Mouse (Mus musculus): ENCODE measurements at regions not wholly inside any gene's neighbourhood (a gene's known extent, or its start where the extent isn't known, plus 50 kb on each side); places are given as distances from the start of the nearest gene placed in this dataset.

DNA sequence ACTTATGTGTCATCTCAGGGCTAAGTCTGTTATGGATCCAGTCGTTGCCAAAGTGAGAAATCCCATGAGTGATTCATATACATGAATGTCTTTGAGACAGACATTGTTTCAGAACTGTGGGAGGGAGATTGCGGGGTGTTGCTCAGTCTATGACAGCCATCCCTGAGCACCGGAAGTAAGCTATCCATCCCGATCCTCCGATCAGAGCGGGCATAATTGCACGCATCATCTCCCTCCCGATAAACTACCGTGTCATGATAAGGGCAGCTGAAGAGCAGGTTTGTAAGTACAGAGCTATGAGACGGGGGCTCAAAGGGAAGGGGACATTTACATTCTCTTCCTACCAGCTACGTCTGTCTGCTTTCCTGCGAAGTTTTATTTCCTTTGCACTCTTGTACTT lies 715.0 kb upstream of the Adgrl2 start:
- no peaks in the 10 kb centered on the region for H3K4me1 ChIP-seq
- WGBS: 75% methylated on average over 12 of the region's 12 CpGs
- H3K9ac ChIP-seq: no peak overlapping the region
- H3K9me3 ChIP-seq: no peaks in the 10 kb centered on the region
- H3K27ac ChIP-seq: no peak overlapping the region
- no peak for ATAC-seq (replicated peaks)
- H3K4me3 ChIP-seq: no peak overlapping the region
- H3K36me3 ChIP-seq (replicated peaks): no peaks in the 10 kb centered on the region
- H3K4me2 ChIP-seq: peak overlapping the region; percentile 5; the same call in 1 of the 2 replicates
- no peaks in the 10 kb centered on the region for H3K27me3 ChIP-seq (replicated peaks)

DNA sequence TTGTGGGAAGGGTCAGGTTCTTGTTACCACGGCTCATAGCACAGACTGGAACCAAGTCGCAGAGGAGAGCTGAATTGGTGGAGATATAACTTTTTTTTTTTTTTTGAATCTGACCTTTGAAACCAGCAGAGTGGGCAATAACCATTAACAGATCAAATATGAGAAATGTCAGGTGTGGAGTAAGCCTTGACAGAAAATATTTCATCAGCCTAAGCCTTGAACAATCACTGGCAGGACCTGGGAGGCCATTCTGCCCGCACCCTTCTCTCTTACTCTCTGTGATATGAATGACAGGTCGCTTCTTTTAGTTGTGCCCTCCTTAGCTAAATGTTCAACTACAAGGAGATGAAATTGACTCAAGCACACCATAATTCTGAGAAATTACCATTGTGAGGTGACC lies 714.1 kb upstream of the Adgrl2 start:
- H3K9me3 ChIP-seq: no peaks in the 10 kb centered on the region
- no peak overlapping the region for H3K27ac ChIP-seq
- no peak overlapping the region for H3K9ac ChIP-seq
- no peak for ATAC-seq (replicated peaks)
- no peak overlapping the region for H3K4me2 ChIP-seq
- H3K4me1 ChIP-seq: no peaks in the 10 kb centered on the region
- H3K36me3 ChIP-seq (replicated peaks): no peaks in the 10 kb centered on the region
- no peaks in the 10 kb centered on the region for H3K27me3 ChIP-seq (replicated peaks)
- no peak overlapping the region for H3K4me3 ChIP-seq
- 91% methylated on average over 4 of the region's 4 CpGs for WGBS

GRCm38 (mm10) chr3:149683561-149683960 lies 693.2 kb upstream of the Adgrl2 start:
- Histone ChIP-seq H3K4me2 (no peak overlapping the region), H3K4me1 (no peaks in the 10 kb centered on the region), H3K9ac (no peak overlapping the region), H3K27ac (no peak overlapping the region), H3K4me3 (no peak overlapping the region), H3K9me3 (no peaks in the 10 kb centered on the region), H3K27me3 (replicated peaks) (no peaks in the 10 kb centered on the region), H3K36me3 (replicated peaks) (no peaks in the 10 kb centered on the region)
- 68% methylated on average over 4 of the region's 4 CpGs for WGBS
- ATAC-seq (replicated peaks): no peak

GRCm38 (mm10) chr3:149682246-149682645 lies 691.9 kb upstream of the Adgrl2 start:
- no peak overlapping the region for H3K27ac ChIP-seq
- H3K9me3 ChIP-seq: no peaks in the 10 kb centered on the region
- 85% methylated on average over 5 of the region's 5 CpGs for WGBS
- H3K36me3 ChIP-seq (replicated peaks): no peaks in the 10 kb centered on the region
- no peak for ATAC-seq (replicated peaks)
- no peaks in the 10 kb centered on the region for H3K4me1 ChIP-seq
- no peaks in the 10 kb centered on the region for H3K27me3 ChIP-seq (replicated peaks)
- no peak overlapping the region for H3K9ac ChIP-seq
- no peak overlapping the region for H3K4me3 ChIP-seq
- H3K4me2 ChIP-seq: no peak overlapping the region

DNA sequence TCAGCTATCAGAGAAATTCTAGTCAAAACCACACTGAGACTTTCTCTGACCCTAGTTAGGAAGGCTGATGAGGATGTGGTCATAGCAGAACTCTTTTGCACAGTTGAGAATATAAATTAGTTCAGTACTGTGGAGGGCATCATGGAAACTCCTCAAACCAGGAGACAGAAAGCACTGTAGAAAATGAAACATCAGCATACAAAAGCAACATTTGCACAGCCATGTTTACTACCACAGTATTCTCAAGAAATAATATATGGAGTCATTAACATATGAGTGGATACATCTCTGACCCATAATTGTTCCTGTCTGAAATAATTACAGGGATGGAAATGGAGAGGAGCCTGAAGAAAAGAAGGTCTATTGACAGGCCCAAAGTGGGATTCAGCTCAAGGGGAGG lies 683.6 kb upstream of the Adgrl2 start:
- H3K27ac ChIP-seq: no peak overlapping the region
- no peak overlapping the region for H3K4me3 ChIP-seq
- H3K9me3 ChIP-seq: no peaks in the 10 kb centered on the region
- no peaks in the 10 kb centered on the region for H3K36me3 ChIP-seq (replicated peaks)
- H3K4me1 ChIP-seq: no peaks in the 10 kb centered on the region
- no peak overlapping the region for H3K9ac ChIP-seq
- no peak overlapping the region for H3K4me2 ChIP-seq
- no peaks in the 10 kb centered on the region for H3K27me3 ChIP-seq (replicated peaks)
- no peak for ATAC-seq (replicated peaks)

GRCm38 (mm10) chr3:149664624-149665023 lies 674.3 kb upstream of the Adgrl2 start:
- H3K4me3 ChIP-seq: no peak overlapping the region
- no peak overlapping the region for H3K27ac ChIP-seq
- ATAC-seq (replicated peaks): no peak
- no peaks in the 10 kb centered on the region for H3K36me3 ChIP-seq (replicated peaks)
- no peaks in the 10 kb centered on the region for H3K27me3 ChIP-seq (replicated peaks)
- H3K4me2 ChIP-seq: no peak overlapping the region
- H3K9me3 ChIP-seq: no peaks in the 10 kb centered on the region
- H3K4me1 ChIP-seq: no peaks in the 10 kb centered on the region
- WGBS: 88% methylated on average over 3 of the region's 3 CpGs
- no peak overlapping the region for H3K9ac ChIP-seq

DNA sequence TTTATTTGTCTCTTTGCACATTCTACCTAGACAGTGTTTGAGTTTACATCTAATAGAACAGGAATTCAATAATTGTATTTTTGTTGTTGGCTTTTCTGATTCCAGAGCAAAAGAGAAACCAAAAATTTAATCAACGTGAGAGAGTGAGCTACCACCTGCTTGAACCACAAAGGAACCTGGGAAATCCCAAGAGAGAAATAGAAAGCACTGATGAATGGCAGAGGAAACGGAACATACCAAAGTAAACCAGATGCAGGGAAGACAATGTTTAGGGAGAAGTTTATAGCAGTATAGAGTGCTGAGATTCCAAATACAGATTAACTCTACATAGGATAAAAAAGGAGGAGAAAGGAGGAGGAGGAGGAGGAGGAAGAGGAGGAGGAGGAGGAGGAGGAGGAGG lies 648.0 kb upstream of the Adgrl2 start:
- Histone ChIP-seq H3K36me3 (replicated peaks) (no peaks in the 10 kb centered on the region), H3K9me3 (no peaks in the 10 kb centered on the region)
- 78% methylated on average over 2 of the region's 2 CpGs for WGBS

DNA sequence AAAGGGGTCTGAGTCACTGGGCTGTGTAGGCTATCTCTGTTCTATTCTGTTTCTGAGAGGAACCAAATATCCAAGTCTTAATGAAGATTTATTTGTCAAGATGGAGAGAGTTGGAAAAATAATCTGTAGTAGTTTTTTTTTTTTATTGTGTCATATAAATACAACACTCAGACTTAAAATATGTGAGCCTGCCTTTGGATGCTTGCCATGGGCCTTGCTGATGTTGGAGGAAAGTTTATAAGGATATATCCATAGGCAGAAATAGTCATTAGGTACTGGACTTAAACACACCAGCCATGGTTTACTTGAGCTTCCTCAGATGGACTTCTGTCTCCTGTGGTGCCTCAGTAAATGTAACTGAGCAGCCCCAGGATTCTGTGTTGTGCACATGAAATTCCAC lies 635.8 kb upstream of the Adgrl2 start:
- Histone ChIP-seq H3K27ac (no peak overlapping the region), H3K36me3 (replicated peaks) (no peaks in the 10 kb centered on the region), H3K4me2 (no peak overlapping the region), H3K27me3 (replicated peaks) (no peaks in the 10 kb centered on the region), H3K9ac (no peak overlapping the region), H3K4me3 (no peak overlapping the region), H3K4me1 (no peaks in the 10 kb centered on the region), H3K9me3 (no peaks in the 10 kb centered on the region)
- ATAC-seq (replicated peaks): no peak

More for the DNA sequence above, 648.0 kb upstream of the Adgrl2 start:
- Histone ChIP-seq H3K27me3 (replicated peaks) (no peaks in the 10 kb centered on the region), H3K27ac (no peak overlapping the region), H3K9ac (no peak overlapping the region), H3K4me2 (no peak overlapping the region), H3K4me1 (no peaks in the 10 kb centered on the region), H3K4me3 (no peak overlapping the region)
- no peak for ATAC-seq (replicated peaks)

GRCm38 (mm10) chr3:149625497-149625896 lies 635.1 kb upstream of the Adgrl2 start:
- ATAC-seq (replicated peaks): no peak
- Histone ChIP-seq H3K4me2 (no peak overlapping the region), H3K9ac (no peak overlapping the region), H3K4me1 (no peaks in the 10 kb centered on the region), H3K27ac (no peak overlapping the region), H3K9me3 (no peaks in the 10 kb centered on the region), H3K4me3 (no peak overlapping the region), H3K27me3 (replicated peaks) (no peaks in the 10 kb centered on the region), H3K36me3 (replicated peaks) (no peaks in the 10 kb centered on the region)
- 91% methylated on average over 1 of the region's 1 CpGs for WGBS

GRCm38 (mm10) chr3:149625066-149625465 lies 634.7 kb upstream of the Adgrl2 start:
- no peak for ATAC-seq (replicated peaks)
- Histone ChIP-seq H3K36me3 (replicated peaks) (no peaks in the 10 kb centered on the region), H3K4me3 (no peak overlapping the region), H3K4me2 (no peak overlapping the region), H3K9ac (no peak overlapping the region), H3K4me1 (no peaks in the 10 kb centered on the region), H3K27ac (no peak overlapping the region), H3K27me3 (replicated peaks) (no peaks in the 10 kb centered on the region), H3K9me3 (no peaks in the 10 kb centered on the region)
- 91% methylated on average over 3 of the region's 3 CpGs for WGBS

DNA sequence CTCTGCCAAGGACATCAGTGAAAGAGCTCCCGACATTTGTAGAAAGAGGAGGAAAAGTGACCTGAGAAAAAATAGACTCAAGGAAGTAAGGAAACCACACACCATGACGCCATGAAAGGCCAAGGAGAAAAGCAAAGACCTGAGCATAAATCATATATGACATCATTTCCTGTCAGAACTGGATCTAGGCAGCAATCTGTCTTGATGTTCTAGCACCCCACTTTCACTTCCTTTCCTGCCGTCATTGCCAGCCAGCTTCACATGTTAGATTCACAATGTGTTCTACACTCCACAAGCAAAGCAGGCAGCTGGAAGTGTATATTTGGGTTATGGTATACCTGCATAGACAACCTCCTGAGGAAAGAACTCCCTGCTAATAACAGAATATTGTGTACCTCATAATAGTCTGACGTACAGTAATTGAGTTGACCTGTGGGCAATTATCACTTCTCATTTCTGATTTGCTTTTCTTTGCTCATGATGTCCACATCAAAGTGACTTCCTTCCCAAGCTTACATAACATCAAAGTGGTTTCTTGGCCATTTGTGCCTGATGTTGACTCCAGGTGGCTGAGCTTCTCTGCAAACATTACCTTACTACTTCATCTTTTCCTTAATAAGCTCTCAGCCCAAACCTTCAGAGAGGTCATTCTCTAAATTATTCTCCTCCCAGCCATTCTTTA lies 633.6 kb upstream of the Adgrl2 start:
- Histone ChIP-seq H3K9ac (no peak overlapping the region), H3K4me1 (no peaks in the 10 kb centered on the region), H3K4me3 (no peak overlapping the region), H3K36me3 (replicated peaks) (no peaks in the 10 kb centered on the region), H3K27ac (no peak overlapping the region), H3K27me3 (replicated peaks) (no peaks in the 10 kb centered on the region), H3K9me3 (no peaks in the 10 kb centered on the region), H3K4me2 (no peak overlapping the region)
- 84% methylated on average over 4 of the region's 4 CpGs for WGBS
- ATAC-seq (replicated peaks): no peak

DNA sequence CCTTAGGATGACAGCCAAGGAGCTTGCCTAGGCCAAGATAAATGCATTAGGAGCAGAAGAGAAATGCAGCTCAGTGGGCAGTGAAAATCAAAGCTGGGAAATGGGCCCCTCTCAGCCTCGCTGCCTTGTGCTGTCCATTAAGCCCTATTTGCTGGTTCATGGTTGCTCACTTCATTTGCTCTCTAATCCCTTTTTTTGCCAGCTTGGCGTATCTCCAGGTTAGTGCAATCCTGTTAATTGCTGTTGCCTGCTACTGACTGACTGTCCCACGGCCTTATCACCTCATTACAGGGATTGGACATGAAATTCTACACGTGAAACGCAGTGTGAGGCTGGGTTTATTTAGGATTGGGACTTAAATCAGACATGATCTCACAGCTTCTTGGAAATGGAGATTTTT lies 613.5 kb upstream of the Adgrl2 start:
- no peaks in the 10 kb centered on the region for H3K27me3 ChIP-seq (replicated peaks)
- no peak overlapping the region for H3K9ac ChIP-seq
- H3K4me3 ChIP-seq: no peak overlapping the region
- no peaks in the 10 kb centered on the region for H3K4me1 ChIP-seq
- no peaks in the 10 kb centered on the region for H3K9me3 ChIP-seq
- no peak overlapping the region for H3K27ac ChIP-seq
- ATAC-seq (replicated peaks): no peak; the same call in 1 of the 2 replicates
- WGBS: 36% methylated on average over 5 of the region's 5 CpGs
- H3K4me2 ChIP-seq: no peak overlapping the region
- H3K36me3 ChIP-seq (replicated peaks): no peaks in the 10 kb centered on the region

GRCm38 (mm10) chr3:149601276-149601675 lies 610.9 kb upstream of the Adgrl2 start:
- Histone ChIP-seq H3K9me3 (no peaks in the 10 kb centered on the region), H3K36me3 (replicated peaks) (no peaks in the 10 kb centered on the region), H3K4me3 (no peak overlapping the region), H3K9ac (no peak overlapping the region), H3K27me3 (replicated peaks) (no peaks in the 10 kb centered on the region), H3K4me1 (no peaks in the 10 kb centered on the region), H3K4me2 (no peak overlapping the region), H3K27ac (no peak overlapping the region)
- WGBS: 85% methylated on average over 5 of the region's 5 CpGs
- ATAC-seq (replicated peaks): no peak

Data from midbrain, embryonic 15.5 days (tissue).